Mouse (Mus musculus) gastrocnemius, postnatal 25 days (tissue): Measurements from ENCODE around the gene 1700029F12Rik. TPM values are rescaled to one million over a fixed set of nuclear protein-coding genes. Genes with fewer than 3 reads are reported as not detected.

Source experiments
- DNase-seq: peaks from one replicate; pipeline ENCODE4 v3.0.0; 2022
- total RNA-seq, 2 experiments: library from RNA; stranded (reverse); gene quantifications; 1 replicate in 1 of 2; 2 replicates in 1 of 2; pipeline ENCODE4 v1.2.3; 2021

1700029F12Rik gene
- total RNA-seq, 2 experiments from 2014 or later: not detected

- no peak for DNase-seq
Measured at GRCm38 (mm10) chr13:97021906-97022305, 12.3 kb downstream of the 1700029F12Rik start.

DNA sequence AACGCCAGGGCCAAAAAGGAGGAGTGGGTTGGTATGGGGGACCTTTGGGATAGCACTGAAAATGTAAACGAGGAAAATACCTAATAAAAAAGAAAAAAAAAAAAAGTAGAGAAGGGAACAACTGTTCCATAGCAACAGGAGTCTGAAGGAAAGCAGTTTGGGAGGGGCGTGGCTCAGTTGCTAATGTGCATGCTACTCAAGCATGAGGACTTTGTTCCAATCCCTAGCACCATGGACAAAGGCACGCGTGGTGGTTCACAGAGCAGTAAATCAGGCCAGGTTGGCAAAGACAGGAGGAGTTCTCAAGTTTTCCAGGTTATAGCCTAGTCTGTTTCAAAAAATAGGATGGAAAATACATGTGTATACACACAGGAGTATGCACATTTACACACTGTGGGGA is 14.0 kb downstream of the 1700029F12Rik start:
- DNase-seq: no peak

GRCm38 (mm10) chr13:97017711-97018110 is 16.5 kb downstream of the 1700029F12Rik start:
- DNase-seq: no peak

- DNase-seq: no peak
Measured at GRCm38 (mm10) chr13:97014366-97014765, 19.8 kb downstream of the 1700029F12Rik start.

DNA sequence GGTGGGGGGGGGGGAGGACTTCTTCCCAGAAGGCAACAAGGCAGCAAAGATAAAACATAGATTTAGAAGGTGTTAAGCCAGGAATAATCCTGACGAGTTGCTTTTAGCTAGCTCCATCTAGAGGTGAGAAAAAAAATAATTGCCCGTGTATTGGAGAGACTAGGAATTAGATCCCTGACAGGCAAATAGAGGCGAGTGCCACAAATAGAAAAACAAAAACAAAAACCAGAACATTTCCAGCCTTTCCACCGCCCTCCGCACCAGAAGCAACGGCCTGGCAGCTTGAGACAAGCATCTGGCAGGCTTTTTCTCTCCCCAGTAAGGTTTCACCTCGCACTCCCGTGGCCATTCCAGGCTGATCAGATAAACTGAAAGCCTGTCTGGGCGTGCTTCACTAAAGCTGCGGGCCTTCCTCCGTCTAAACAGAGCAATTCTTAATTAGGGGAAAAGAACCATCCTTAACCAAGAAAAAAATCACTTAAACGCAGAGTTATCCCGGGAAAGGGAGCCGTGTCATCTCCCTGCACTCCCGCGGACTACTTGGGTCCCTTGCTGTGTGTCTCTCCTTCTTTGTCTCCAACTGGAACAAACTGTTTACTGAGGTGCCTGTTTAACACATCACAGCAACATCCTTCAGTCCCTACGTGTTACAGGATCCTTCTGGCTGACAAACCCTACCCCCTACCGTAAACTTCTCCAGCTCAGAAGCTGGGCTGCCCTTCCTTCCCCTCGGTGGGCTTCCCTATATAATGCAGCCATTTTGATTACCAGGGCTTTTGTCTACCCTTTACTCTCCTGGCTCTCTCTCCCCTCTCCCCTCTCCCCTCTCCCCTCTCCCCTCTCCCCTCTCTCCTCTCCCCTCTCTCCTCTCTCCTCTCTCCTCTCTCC is 25.7 kb downstream of the 1700029F12Rik start:
- DNase-seq: no peak

GRCm38 (mm10) chr13:97007501-97008265 is 26.5 kb downstream of the 1700029F12Rik start:
- no peak for DNase-seq

GRCm38 (mm10) chr13:97006784-97007183 is 27.4 kb downstream of the 1700029F12Rik start:
- DNase-seq: no peak

- no peak for DNase-seq
Measured at GRCm38 (mm10) chr13:96997080-96997479, 37.1 kb downstream of the 1700029F12Rik start.

- DNase-seq: no peak
Measured at GRCm38 (mm10) chr13:96995243-96995642, 38.9 kb downstream of the 1700029F12Rik start.

- DNase-seq: no peak
Measured at GRCm38 (mm10) chr13:96993291-96993989, 40.7 kb downstream of the 1700029F12Rik start.

DNA sequence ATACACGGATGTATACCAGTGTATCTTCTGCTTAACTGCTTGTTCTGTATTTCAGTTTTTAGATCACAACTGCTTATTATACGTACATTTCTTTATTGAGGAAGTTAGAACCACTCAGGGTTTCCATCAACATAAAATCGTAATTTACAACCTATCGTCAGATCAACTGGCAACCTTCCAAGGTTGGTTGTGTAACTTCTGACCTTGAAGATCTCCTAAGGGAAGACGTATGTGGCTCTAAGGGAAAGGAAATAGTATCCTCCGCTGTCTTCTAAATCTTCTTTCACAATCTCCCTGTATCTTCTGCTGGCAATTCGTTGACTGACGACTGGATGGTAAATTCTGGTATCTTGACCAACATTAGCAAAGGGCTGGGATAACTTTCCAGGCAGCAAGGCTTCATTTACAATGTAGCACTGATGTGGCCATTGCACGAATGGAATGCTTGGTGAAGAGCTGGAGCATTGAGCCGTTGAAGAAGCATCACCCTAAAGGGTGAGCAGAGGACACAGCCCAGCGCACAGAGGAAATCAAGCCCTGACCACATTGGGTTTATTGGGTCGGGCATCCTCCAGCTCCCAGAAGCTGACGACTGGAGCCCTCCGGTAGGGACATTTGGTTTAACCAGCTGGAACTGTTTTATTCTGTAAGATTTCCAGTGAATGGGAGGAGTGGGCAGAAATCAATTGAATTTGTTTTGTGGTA is 43.4 kb downstream of the 1700029F12Rik start:
- no peak for DNase-seq

DNA sequence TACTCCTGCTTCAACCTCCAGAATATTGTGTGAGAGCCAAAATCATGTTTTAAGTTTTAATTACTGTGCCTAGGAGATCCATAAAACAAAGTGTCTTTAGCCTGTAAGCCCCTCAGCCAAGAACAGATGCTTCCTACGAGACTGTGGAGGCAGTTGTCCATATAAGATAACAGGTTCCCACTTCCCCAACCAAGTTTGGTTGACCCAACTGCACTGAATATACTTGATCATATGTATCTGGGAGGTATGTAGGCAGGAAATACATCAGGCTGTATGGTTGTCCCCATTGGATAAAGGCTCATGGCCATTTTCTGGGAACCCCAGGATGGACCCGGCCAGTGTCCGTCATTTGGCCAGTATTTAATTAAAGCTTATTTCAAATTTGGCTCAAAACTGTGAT is 44.1 kb downstream of the 1700029F12Rik start:
- DNase-seq: no peak

- DNase-seq: no peak
Measured at GRCm38 (mm10) chr13:96989129-96989528, 45.0 kb downstream of the 1700029F12Rik start.

- DNase-seq: no peak
Measured at GRCm38 (mm10) chr13:96985599-96986275, 48.4 kb downstream of the 1700029F12Rik start.

DNA sequence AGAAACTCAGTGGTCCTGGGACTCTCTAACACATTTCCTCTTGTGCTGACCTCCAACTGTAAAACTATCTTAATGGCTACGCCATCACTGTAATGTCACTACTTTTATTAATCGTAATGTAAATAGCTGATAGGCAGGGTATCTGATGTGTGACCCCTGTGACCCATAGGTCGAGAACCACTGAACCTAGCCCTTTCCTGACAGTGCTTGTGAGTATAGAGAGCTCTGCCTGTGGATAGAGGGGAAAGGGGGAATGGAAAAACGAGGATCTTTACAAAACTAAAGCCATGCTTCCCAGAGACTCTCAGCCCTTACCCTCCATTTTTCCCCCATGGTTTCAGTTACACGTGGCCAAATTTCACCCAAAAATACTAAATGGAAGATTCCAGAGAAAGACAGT is 49.5 kb downstream of the 1700029F12Rik start:
- DNase-seq: no peak

GRCm38 (mm10) chr13:96983251-96984126 is 50.7 kb downstream of the 1700029F12Rik start:
- DNase-seq: no peak

- DNase-seq: no peak
Measured at GRCm38 (mm10) chr13:96980561-96980960, 53.6 kb downstream of the 1700029F12Rik start.

DNA sequence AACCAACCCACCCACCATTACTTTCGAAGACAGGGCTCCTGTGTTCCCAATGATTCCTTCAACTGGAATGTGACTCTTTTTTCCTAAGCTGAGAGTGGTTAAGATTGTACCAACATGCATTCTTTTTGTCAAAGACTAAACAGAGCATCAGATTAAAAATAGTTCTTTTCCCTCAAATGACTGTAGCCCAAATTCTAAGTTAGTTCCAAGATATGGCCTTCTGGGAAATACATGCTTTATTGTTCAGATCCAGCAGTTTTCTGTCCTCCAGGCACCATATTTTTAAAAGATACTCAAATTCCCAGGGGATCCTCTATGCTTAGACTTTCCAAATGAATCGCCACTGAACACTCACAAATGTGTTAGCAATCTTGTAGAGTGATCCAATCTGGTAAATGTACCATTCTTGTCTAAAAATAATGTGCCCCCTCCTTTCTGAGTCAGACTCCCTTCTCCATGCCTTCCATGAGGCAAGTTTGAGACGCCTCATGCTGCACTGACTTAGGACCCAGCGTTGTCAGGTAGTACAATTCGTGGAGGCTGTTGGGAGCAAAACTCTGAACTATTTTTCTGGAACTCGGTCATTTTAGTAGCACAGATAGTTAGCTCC is 57.1 kb downstream of the 1700029F12Rik start:
- no peak for DNase-seq

DNA sequence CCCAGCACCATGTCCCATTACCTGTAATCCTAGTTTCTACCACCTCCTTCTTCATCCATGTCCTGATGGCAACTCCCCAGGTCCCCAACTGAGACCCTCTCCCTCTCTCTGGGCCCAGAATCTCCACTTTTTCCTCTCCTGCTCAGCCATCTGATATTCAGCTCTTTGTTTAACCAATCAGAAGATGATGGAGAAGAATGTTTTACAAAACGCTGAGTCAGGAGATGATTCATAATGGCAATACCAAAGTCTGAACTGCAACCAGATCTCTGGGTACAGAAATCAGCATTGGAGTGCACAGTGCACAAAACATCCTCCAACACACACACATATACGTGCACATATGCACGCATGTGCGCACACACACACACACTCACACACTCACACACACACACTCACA is 60.8 kb downstream of the 1700029F12Rik start:
- no peak for DNase-seq
